Mouse (Mus musculus) lung, postnatal 14 days (tissue): Measurements from ENCODE around the gene Has3.
A peak's percentile ranks its signal among the peaks of the same experiment; 100 is the strongest.
"Not testable (repeated sequence)": the region's sequence is repeated elsewhere in the genome, so short reads cannot be mapped to it uniquely, and the experiment has no call there.

Experiments used
- DNase-seq: peaks from one replicate; pipeline ENCODE4 v3.0.0; 2021

Gene Has3

DNA sequence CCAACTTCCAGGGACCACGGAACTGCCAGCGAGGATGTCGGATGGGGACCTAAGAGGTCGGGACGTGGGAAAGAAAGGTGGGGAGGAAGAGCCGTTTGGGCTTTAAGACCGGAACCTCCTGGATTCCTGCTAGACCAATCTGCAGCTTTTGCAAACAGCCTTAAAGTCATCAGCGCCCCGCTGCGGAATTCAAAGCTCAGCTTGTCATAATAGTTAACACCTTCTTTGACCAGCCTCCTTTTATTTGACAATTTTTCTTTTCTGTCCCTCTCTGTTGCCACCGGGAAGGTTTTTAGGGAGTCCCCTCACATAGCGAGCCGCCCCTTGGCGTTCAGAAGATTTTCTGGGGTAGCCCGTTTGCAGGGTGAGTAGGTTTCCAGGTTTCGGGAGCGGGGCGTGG, at the start of gene Has3:
Gene Has3 (plus strand): TSS at position 192 of the 400 bp plus-strand sequence.
- DNase-seq = peak; percentile 7

DNA sequence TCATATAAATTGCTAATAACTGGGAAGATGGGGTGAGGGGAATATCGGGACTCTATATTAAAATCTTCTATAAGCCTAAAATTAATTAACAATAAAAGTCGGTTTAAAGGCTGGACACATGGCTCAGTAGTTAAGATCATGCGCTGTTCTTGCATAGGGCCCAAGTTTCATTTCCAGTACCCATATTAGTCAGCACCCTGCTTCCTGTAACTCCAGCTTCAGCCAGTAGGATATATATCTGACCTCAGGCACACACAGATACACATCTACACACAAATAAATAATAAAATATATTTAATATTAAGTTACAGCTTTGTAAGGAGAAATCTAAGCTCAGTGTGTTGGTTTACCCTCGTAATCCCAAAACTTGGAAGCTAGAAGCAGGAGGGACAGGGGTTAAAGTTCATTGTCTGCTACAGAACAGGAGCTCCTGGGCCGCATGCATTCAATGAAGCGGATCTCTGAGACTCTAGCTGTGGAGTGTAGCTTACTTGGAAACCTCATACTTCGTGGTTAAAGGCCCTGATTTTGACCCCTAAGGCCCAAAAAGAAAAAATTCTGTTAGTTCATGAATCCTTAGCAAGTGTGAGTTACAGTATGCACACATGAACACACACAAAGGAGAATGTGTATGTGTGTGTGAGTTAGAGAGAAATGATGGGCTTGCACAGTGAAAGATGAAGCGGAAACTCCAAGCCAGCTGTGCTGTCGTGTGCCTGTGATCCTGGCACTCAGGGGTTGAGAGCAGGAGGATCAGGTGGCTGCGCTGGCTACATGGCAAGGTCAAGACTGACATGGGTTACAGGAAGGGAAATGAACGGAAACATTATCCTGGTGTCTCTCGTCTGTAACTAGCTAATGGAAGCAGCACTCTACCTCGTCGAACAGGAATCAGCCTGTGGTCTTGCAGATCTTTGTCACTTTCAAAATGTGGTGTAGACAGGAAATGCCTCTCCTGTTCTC, 49.2 kb upstream of the Has3 start:
- no peak for DNase-seq

DNA sequence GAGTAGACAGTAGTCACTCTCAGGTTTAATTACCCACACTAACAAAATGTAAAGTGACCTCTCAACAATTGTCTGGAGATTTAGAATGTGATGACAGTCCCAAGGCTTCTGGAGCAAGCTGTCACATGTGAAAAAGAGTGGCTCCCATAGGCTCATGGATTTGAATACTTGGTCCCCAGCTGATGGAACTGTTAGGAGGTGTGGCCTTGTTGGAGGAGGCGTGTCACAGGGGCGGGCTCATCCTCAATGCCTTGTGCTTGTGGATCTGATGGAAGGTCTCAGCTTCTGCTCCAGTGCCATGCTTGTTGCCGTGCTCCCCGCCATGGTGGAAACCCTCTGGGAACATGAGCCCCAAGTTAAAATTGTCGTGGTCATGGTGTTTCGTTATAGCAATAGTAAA, 41.1 kb upstream of the Has3 start:
- no peak for DNase-seq

DNA sequence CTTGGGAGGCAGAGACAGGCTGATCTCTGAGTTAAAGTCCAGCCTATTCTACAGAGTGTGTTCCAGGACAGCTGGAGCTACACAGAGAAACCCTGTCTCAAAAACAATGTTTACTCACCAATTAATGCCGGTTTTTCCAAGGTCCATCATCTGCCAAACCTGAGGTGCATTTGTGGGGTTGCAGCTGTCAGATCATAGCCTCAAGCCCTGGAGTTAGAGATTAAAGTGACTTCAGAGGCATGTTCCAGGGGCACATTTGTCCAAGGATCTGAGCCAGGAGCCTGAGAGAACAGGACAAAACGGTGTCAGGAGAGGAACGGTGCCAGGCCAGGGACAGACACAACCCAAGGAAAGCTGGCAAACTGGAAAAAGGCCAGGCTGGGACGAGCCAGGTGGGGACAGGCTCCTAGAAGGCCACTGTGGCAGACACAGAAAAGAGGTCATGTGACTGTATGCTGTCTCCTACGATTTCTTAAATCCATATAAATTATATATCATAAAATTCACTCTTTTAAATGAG, 40.5 kb upstream of the Has3 start:
- DNase-seq = no peak

DNA sequence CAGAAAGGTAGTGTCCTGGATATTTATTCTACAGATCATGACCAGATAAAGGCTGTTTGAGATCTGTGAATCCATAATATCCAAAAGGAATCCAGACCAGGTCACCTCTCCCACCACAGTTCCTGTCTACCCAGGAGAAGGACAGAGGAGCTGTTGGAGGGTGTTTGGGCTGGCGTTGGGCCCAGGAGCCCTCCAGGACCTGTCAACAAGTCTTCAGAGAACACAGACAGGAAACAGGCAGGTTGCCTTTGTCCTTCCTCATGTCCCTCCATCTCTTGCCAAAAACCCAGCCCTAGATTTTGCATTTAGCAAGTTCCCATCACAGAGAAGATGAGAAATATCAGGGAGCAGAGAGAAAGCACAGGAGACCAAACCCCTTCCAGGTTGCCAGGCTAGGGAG, 35.1 kb upstream of the Has3 start:
- no peak for DNase-seq

DNA sequence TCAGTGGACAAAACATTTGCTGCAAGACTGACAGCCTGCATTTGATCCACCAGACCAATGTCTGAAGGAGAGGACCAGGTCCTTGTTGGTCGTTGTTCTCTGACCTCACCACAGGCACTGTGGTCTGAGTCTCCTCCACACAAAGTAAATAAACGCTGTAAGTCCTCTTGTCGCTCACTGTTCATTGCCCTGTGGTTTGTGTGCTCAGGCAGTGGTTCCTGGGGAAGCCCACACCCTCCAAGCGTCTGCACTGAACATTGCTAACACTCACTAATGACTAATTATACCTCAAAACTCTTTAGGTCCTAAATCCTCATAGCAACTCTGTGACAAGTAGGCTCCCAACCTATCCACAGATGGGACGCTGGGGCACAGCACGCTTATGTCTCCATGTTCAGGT, 33.5 kb upstream of the Has3 start:
- DNase-seq = no peak

DNA sequence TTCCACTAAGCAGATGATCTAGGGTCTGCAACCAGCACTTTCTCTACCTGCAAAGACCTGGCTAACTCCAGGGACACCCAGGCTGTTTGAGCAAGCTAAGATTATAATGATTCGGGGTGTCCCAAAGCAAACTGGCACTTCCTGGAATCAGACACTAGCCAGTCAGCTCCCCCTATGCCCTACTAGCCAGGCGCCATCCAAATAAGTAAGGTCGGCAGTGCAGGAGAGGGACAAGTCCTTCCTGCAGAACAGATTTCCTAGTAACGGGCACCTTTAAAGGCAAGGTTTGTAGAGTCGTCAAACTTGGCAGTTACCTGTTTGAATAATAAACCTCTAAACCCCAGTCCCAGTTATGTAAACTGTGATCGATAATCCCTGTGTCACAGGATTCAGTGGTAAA, 31.2 kb upstream of the Has3 start:
- no peak for DNase-seq

DNA sequence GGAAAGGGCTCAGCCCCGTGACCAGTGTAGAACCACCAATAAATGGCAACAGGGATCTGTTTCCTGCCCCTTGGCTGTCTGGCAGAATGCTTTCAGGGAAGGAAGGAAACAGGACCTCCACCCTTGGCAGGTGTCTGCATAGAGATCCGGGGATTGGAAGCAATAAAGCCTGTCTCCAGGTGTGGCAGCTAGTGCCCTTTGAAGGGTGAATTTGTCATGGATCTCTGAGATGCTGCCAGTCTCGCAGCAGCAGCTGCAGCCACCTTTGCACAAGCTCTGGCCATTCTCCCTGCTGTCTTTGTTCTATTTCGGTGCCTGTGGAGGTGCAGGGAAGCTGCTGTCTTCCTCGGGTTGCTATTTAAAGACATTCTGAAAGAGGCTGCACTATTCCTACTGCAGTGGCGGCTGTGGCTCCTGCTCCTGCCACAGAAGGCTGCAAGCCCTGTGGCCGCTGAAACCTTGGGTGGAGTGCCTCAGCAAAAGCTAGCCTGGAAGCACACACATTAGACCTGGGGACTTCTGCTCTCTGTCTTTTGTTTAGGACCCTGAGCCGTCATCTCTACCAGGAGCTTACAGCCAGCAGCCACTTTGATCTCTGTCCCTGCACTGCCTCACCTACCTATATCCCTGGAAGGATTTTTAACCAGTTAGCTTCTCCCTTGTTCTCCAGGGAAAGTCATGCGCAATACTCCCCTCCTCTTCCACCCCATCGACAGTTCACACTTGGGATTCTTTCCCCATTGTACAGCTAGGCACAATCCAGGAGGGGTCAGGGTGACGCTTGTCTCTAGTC, 30.6 kb upstream of the Has3 start:
- DNase-seq = no peak

DNA sequence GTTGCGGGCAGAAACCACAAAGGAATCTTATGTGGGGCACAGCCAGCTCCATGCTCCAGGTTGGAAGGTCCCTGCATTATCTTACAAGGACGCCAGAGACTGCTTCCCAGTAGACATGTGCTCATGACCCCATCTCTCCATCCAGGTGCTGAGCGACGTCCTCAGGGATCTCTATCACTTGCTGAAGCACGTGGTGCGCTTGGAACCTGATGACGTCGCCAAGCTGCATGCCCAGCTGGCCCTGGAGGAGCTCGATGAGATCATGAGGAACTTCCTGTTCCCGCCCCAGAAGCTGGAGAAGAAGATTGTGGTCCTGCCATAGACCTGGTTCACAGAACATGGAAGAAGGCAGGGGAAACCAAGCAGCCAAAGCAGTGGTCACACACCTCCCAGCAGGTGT, 20.0 kb upstream of the Has3 start:
- DNase-seq = no peak

DNA sequence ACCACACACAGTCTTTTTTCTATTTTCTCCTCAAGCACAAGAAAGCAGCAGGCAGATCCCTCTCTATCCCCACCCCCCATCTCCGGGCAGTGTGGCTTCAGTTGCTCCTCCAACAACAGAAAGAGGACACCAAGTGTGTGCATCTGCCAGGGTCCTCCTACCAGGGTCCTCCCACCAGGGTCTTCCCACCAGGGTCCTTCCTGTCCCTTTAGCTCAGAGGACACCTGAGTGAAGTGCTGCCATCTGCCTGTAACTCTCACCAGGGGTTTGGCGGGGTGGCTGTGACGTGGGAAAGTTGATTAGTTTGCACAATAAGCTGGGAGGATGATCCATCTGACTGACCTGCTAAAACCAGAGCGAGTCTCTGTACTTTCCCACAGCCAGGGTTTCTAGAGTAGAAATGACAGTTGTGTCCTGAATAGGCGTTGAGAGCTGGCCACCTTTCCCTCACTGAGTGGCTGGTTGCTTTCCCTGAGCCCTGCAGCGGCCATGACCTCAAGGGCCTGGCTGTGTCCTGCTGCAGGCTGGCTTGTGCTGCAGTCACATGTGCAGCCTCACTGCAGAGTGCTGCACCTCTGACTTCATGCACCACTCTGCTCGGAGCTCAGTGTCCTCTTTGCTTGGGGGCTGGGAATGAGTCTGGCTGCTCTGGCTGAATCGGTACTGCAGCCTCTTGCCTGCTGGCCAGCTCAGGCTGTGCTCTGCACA, 15.4 kb upstream of the Has3 start:
- no peak for DNase-seq

DNA sequence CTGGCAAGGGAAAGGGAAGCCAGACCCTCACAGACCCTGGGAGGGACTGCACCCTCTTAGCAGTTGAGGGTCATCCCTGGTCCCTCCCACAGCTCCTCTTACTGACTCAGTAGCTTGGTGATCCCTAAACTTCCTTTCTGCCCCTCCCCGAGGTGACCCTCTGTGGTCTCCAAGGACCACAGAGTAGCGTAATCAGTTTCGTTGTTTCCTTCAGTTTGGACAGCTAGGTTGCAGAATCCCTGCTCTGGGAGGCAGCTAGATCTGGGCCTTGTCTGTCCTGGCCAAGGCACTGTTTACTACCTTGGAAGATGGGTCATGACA, 14.8 kb upstream of the Has3 start:
- DNase-seq = no peak

DNA sequence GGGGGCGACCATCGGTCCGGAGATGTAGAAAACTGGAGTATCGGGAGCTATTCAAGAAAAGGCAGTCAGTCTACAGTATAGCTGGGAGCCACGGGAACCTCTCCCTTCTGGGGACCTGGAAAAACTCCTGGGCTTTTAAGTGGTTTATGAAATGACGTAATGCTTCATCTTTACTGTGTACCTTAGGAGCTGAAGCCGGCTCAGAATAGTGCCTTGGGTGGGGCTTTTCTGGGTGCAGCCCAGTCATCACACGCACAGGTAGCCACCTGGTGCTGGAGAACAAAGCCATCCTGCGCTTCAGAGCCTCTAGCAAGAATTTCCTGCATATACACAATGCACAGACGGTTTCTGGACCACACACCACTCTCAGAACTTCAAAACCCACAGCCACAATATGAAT, 7.2 kb upstream of the Has3 start:
- no peak for DNase-seq

DNA sequence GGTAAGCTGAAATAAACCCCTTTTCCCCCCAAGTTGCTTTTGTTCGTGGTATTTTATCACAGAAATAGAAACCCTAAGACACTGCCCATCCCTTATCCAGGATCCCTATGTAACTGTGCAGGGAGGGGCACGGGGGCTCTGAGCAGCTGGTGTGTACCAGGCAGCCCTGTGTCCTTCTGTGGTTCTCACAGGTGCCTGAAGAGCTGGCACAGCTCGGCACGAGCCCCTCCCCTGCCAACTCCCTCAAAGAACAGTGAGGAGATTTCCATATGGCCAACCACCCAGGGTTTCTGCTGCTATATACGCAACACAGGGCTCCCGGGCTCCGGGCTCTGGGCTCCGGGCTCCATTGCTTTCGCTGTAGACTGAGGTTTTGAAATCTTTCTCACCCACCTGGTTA, 4.7 kb upstream of the Has3 start:
- no peak for DNase-seq

DNA sequence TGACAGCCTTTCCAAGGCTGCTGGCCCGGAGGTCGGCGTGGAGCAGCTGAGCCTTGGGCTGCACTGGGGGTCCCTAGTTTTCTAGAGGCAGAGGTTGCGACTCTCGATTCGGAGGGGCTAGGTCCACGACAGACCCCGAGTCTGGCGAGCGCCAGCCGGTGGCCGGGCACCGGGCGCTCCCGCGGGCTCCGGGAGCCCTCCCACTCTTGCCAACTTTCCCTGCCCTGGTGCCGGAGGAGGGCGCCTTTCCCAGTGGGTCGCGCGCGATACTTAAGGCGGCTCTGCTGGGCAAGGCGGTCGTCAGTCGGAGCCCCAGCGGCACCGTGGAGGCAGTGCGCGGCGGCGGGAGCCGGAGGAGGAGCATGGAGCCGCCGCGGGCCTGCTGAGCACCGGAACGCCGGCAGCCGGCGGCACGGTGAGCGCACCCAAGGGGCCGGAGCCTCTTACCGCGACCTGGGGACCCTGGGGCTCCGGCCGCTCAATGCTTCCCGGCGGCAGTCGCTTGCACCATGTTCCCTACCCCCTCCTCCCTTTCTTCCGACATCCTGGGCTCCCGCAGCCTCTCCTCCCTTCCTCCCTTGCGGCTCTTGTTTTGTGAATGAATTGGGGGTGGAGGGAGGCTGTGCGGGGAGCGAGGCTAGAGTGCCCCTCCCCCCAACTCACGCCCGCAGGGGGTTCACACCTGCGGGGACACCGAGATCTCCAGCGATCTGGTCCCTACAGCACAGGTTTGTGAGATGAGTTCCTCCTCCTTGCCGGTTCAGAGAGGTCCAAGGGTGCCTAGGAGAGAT, 690 bp downstream of the Has3 start:
- DNase-seq = peak; percentile 70

DNA sequence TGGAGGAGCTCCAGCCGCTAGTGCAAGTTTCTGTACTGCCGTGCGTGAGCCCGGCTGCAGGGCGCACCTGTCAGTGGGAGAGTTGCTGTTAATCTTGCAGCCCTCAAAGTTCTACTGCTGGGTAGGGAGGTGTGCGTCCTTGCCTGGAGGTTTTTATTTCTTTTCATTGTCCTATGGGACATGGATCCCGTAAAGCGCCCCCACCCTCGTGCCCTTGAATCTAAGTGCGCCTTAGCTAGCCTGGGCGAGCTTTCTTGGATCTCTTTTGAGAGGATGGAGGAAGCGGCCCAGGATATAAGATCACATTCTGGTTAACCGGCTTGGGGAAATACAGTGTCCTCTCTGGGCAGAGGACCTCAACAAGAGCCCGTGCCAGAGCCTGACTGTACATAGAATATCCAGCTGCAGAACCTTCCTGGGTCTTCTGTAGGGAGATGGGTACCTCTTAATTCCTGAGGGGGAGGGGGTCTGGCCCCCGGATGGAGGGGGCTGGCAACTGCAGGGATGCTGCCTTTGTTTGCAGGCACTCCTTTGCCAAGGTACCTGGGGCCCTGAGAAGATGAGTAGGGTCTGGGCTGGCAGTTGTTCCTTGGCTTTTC, 1.4 kb downstream of the Has3 start:
- no peak for DNase-seq

DNA sequence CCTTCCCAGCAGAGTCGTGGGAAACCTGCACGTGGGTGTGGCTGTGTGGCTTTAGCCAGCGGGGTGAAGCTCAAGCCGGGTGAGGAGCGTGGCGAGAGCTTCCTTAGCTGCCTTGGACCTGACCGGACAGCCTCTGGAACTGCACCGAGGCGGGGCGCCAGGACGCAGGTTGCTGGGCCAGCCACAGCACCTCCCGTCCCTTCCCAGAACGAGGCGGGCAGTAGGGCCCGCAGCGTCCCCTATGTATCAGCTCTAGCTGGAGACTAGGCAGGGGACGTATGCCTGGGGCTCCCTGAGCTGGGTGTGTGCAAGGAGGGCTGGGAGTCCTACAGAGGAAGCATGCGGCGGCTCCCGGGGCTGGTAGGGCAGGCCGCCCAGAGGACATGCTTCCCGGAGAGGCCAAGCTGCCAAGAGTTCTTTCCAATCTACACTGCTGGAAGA, 1.9 kb downstream of the Has3 start:
- peak; percentile 55 for DNase-seq

DNA sequence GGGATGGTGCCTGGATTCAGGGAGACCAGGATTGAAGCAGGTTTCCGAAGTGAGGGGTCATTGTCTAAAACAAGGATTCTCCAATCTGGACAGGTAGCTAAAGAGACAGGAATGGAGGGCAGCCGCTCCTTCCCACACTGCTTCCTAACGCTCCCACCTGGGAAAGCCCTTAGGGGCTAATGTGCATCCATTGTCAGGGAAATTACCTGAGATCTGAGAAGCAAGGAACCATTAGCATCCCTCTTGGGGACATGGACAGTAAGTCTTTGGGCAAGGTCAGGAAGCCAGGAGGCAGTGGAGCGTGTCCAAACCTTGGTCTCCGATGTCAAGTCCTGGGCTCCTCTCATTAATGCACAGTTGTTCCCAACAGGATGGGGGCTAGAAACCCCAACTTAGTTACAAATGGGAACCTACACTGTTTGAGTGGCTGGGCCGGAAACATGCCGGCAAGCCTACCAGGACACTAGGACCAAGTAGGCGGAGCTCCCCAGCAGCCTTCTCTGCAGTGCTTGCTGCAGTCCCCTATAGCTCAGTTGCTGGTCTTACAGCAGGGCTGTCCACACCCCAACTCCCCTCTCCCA, 2.5 kb downstream of the Has3 start:
- no peak for DNase-seq

DNA sequence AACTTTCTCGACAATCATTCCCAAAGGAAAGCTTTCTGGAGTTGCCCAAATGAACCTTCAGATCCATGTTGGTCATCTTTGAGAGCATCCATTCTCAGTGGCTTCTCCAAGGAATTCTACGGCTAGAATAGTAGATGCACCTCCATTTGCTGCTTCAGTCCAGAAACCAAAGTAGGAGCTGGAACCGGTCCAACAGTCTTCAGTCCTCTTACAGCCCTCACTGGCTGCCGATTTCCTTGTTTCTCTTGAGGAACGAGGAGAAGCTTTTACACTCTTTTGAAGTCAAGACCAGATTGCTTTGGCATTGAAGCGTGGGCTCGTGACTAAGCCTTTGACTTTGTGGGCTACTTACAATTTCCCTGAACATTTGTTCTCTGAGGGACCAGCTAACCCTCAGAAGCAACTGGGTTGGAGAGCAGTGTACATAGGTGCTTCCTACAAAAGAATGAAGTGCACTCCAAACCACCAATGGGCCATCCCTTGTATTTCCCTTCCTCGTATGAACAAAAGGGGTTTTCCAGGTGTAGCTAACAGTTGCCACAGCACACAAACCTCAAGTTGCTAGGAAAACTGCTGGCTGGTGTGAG, 10.2 kb downstream of the Has3 start:
- peak; percentile 46 for DNase-seq

DNA sequence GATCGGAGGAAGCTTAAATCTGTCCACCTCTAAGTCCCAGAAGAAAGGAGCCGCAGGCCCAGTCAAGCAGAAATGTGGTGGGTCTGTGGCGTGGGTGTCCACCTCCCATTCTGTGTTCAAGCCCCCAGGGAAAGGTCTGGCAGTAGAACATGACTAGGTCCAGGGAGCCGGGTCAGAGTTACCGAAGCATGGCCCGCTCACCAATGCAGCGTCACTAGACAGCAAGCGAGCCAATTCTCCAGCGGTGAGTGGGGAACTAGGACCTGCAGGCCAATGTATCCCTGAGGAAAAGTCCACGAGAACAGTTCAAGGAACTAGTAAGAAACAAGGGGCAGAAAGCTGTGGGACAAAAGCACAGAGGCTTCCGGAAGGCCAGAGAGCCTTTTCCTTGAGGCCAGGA, 14.1 kb downstream of the Has3 start:
- DNase-seq = not testable (repeated sequence)

DNA sequence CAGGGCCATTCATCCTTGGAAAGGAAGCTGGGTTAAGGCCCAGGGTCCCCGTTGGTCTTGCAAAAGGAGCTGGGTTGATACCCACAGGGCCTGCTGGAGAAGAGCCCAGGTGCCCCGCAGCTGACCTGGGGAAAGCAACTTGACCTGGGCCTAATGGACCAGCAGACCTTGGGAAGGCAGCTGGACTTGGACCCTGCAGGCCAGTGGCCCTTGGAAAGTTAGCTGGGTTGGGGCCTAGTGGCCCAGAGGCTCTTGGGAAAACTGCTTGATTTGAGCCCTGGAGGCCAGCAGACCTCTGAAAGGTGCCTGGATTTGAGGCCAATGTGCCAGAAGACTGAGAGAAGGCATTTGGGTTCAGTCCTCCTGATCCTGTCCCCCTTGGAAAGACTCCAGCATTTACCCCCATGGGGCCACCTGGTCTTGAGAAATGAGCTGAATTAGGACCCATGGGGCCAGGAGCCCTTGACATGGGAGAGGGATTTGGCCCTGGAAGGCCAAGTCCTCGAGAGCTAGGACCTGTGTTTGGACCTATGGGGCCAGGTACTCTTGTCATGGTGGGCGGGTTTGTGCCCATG, 14.9 kb downstream of the Has3 start:
- DNase-seq = not testable (repeated sequence)
